Mouse (Mus musculus) small intestine, adult 2 months (tissue): ENCODE measurements around the gene Tnfrsf13b. TPM values are rescaled to one million over a fixed set of nuclear protein-coding genes. Genes with fewer than 3 reads are reported as not detected.

ENCODE experiments used
- H3K27ac ChIP-seq: fragments of 200-500 bp; 2 replicates; pipeline ENCODE4 v1.5.1; 2012; ENCODE audit warnings: low read depth, low read length, control low read depth, inconsistent platforms; ENCODE audit not compliant: insufficient read depth
- H3K27me3 ChIP-seq: fragments of 200-500 bp; 2 replicates; pipeline ENCODE4 v1.6.1; 2012; ENCODE audit warnings: mild to moderate bottlenecking, moderate library complexity, low read length, inconsistent platforms; ENCODE audit not compliant: control insufficient read depth, insufficient read depth
- H3K36me3 ChIP-seq: fragments of 200-500 bp; 2 replicates; pipeline ENCODE4 v1.6.1; 2012; ENCODE audit warnings: mild to moderate bottlenecking, low read length, control low read depth, inconsistent platforms; ENCODE audit not compliant: control insufficient read depth, insufficient read depth
- H3K4me1 ChIP-seq: fragments of 200-500 bp; 2 replicates; pipeline ENCODE4 v1.6.1; 2012; ENCODE audit warnings: low read length, inconsistent platforms, mixed read lengths; ENCODE audit not compliant: control insufficient read depth, insufficient read depth, insufficient read length
- H3K4me3 ChIP-seq: fragments of 200-500 bp; 2 replicates; pipeline ENCODE4 v1.5.1; 2012; ENCODE audit warnings: low read depth, mild to moderate bottlenecking, control low read depth, inconsistent platforms, low read length, moderate library complexity
- CTCF ChIP-seq: fragments of 200-500 bp; IDR thresholded peaks from 2 replicates; pipeline ENCODE4 v1.5.1; 2012; ENCODE audit warnings: low read depth, mild to moderate bottlenecking, control low read depth, inconsistent platforms, low read length, moderate library complexity, mixed read lengths; ENCODE audit not compliant: insufficient replicate concordance, insufficient read length; ENCODE audit errors: extremely low read depth
- POLR2A ChIP-seq: fragments of 200-500 bp; IDR thresholded peaks from 2 replicates; pipeline ENCODE4 v1.6.1; 2012; ENCODE audit warnings: low read depth, mild to moderate bottlenecking, control low read depth, inconsistent platforms, low read length, moderate library complexity
- WGBS: fragments of 180-500 bp; shearing (Covaris S2); methylation state at CpG from one replicate; pipeline ENCODE4 v1.1.7; 2018; 5-methylcytosine and 5-hydroxymethylcytosine counted together
- polyA plus RNA-seq: library from polyadenylated mRNA; depleted of rRNA; stranded (reverse); fragments of >200 nt; gene quantifications from 2 replicates; pipeline ENCODE4 v1.2.3, GENCODE M21; 2012

Gene Tnfrsf13b
- polyA plus RNA-seq, 1 experiment, result 30.8 TPM

DNA sequence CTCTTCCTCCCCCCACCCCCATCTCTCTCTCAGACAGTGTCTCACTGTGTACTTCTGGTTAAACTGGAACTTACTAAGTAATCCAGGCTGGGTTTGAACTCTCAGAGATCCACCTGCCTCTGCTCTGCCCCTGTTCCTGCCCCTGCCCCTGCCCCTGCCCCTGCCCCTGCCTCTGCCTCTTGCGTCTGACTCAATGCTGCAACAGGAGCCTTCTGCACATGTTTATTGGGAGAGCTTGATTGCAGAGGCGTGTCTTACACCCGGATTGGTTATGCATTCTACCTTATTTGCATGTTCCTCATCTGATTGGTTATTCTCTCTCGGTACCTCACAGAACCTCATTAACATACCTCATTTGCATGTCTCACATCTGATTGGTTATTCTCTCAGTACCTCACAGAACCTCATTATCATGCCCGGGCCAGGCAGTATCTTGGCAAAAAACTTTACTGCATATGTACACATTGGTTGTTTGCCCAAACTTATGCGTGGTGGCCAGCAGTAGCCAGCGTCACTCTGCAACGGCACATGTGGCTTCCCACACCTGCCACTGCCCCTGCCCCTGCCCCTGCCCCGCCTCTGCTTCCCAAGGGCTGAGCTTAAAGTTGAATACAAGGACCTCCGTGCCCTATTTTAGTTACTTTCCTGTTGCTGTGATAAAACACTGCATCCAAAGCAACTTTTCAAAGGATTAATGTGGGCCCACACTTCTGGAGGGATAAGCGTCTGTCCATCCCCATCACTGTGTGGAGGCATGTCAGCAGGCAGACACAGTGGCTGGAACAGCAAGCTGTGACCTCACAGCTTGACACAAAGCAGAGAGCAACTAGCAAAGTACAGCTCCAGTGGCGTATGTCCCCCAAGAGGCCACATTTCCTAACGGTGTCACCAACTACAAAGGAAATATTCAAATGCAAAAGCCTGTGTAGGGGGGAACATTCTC, 23.9 kb upstream of the Tnfrsf13b start:
- H3K27ac ChIP-seq, result no peak overlapping the region
- 64% methylated on average over 13 of the region's 13 CpGs for WGBS
- no peaks in the 10 kb centered on the region for H3K36me3 ChIP-seq
- H3K27me3 ChIP-seq, result no peaks in the 10 kb centered on the region
- peaks cover 2% of the 10 kb centered on the region; the same call in 1 of the 2 replicates for H3K4me1 ChIP-seq
- no peak overlapping the region for H3K4me3 ChIP-seq
- TF ChIP-seq POLR2A (no peak), CTCF (no peak)

DNA sequence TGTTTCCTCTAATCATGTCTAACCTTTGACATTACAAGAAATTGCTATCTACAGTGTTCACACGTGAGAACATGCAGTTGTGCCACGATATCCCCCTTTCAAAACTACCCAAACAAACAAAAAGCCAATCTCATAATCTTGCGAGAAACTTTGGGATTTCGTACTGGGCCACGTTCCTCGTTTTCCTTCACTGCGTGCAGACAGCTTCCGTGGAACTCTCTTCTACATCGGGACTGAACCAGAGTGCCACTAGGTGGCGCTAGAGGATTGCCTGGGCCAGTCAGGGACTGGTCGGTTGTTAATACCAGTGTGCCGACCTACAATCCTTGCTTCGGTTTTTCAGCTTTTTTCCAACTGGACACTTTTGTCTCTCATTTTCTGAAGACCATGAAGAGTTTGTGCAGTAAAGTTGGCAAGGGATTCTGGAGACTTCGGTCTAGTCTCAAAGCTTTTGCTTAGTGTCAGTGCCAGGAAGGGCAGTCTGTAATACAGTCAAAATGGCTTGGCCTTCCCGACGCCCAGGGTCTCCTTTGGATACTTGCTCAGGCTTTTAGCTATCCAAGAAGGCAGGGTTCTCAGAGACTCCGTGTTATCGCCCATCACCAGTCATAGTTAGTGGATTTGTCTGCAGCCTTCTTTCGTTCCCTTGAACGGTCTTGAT, 22.2 kb upstream of the Tnfrsf13b start:
- Histone ChIP-seq H3K27ac (no peak overlapping the region), H3K36me3 (no peaks in the 10 kb centered on the region), H3K4me3 (no peak overlapping the region), H3K27me3 (no peaks in the 10 kb centered on the region), H3K4me1 (peaks cover 2% of the 10 kb centered on the region; the same call in 1 of the 2 replicates)
- 20% methylated on average over 20 of the region's 20 CpGs for WGBS
- no peak for TF ChIP-seq POLR2A
- peak; percentile 96 for TF ChIP-seq CTCF

DNA sequence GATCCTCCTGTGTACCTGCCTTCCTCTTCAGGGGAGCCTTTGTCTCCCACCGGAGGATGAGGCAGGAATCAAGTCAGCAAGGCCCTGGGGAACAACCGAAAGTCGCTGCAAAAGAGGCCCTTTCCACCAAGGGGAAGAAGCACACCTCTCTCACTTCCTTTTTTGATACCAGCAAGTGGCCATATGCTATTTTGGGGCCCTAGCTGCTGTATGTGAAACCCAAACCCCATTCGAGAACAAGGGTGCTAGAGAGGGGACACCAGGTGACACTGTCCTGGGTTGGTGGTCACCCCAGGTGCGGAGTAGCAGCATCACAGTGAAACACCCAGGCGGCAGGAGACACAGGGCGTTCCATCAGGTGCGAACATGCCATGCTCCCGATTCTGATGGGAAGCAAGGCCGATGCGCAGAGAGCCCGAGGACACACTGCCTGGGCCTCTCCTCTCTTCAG, 17.6 kb upstream of the Tnfrsf13b start:
- peak overlapping the region; percentile 66 for H3K27ac ChIP-seq
- H3K4me3 ChIP-seq, result peak overlapping the region; percentile 17; the same call in 1 of the 2 replicates
- H3K27me3 ChIP-seq, result no peaks in the 10 kb centered on the region
- TF ChIP-seq POLR2A (no peak), CTCF (no peak)
- H3K4me1 ChIP-seq, result peaks cover 1% of the 10 kb centered on the region; the same call in 1 of the 2 replicates
- 77% methylated on average over 12 of the region's 12 CpGs for WGBS
- no peaks in the 10 kb centered on the region for H3K36me3 ChIP-seq

DNA sequence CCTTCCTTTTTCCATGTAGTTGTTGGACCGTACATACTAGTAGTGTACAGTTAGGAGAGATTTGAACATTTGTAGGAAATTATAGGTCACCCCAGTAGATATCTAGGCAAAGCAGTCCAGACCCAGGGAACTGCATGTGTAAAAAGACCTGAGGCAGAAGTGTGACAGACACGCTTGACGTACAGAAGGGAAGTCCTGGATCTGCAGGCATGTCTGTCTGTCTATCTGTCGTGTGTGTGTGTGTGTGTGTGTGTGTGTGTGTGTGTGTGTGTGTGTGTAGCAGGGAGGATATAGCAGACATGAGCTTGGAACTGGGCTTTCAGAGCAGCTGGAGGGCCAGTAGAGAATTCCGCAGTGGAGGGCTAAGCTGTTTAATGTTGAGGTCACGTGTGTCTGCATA, 16.8 kb upstream of the Tnfrsf13b start:
- no peak for TF ChIP-seq CTCF
- no peak for TF ChIP-seq POLR2A
- 78% methylated on average over 6 of the region's 6 CpGs for WGBS
- Histone ChIP-seq H3K4me3 (no peak overlapping the region), H3K27me3 (no peaks in the 10 kb centered on the region), H3K4me1 (no peaks in the 10 kb centered on the region), H3K27ac (peak overlapping the region; percentile 66), H3K36me3 (no peaks in the 10 kb centered on the region)

DNA sequence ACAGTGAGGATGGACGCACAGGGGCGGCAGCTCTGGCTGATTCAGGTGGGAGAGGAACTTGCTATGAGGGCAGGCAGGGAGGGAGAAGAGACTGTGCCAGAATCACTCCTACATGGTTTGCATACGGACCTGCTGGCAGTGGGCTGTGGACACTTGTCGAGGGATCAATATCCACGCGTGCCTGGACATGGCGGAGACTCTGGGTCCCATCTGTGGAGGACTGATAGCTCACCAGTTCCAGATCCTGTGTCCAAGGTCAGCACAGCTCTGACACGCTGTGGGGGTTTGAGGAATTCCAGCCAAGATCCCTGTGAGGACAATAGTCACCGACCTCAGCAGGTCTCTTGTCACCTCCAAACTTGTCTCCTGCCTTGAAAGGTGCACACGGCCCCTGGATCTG, 16.4 kb upstream of the Tnfrsf13b start:
- Histone ChIP-seq H3K4me3 (no peak overlapping the region), H3K27ac (no peak overlapping the region), H3K4me1 (no peaks in the 10 kb centered on the region), H3K36me3 (no peaks in the 10 kb centered on the region), H3K27me3 (no peaks in the 10 kb centered on the region)
- TF ChIP-seq POLR2A, result no peak
- TF ChIP-seq CTCF, result no peak
- 70% methylated on average over 10 of the region's 10 CpGs for WGBS

DNA sequence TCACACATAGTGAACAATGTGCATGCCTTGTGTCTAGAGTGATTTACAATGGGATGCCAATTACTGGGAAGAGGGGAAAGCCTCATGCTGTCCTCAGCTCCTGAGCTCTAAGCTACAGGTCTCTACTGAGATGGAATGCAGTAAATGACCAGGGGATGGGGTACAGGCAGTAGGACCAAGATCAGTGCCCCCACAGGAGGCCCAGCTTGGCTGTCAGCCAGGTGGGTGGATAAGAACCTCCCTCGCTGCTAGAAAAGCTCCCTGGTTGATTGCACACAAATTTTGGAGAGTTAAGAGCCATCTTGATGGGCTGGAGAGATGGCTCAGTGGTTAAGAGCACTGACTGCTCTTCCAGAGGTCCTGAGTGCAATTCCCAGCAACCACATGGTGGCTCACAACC, 15.6 kb upstream of the Tnfrsf13b start:
- TF ChIP-seq POLR2A (no peak), CTCF (no peak)
- 6% methylated on average over 1 of the region's 1 CpGs for WGBS
- Histone ChIP-seq H3K4me3 (no peak overlapping the region), H3K4me1 (no peaks in the 10 kb centered on the region; the same call in 1 of the 2 replicates), H3K36me3 (no peaks in the 10 kb centered on the region), H3K27ac (no peak overlapping the region), H3K27me3 (no peaks in the 10 kb centered on the region)

DNA sequence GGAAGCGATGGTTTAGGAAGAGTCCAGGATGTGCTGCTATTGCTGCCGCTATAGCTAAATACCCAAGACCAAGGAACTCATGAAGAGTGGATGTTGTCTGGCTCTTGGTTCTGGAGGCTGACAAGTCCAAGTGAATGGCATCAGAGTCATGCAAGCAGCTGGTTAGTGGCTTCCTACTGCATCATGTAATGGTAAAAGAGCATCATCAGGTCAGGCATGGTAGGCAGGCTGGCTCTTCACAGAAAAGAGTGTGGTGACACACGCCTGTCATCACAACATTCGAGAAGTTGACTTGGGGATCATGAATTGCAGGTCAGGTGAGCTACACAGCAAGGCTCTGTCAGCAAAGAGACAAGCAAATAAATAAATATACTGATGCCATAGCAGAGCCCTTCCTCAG, 15.1 kb upstream of the Tnfrsf13b start:
- no peak for TF ChIP-seq POLR2A
- no peak for TF ChIP-seq CTCF
- Histone ChIP-seq H3K36me3 (no peaks in the 10 kb centered on the region), H3K4me3 (no peak overlapping the region), H3K4me1 (no peaks in the 10 kb centered on the region; the same call in 1 of the 2 replicates), H3K27me3 (no peaks in the 10 kb centered on the region), H3K27ac (no peak overlapping the region)
- WGBS, result 93% methylated on average over 4 of the region's 4 CpGs
